Mouse (Mus musculus): ENCODE measurements around the gene Ccdc88a. TPM values are rescaled to one million over a fixed set of nuclear protein-coding genes. Genes with fewer than 3 reads are reported as not detected.

Ccdc88a gene
- total RNA-seq, 2 experiments from 2014 or later, result 93.1 to 95.4 TPM

DNA sequence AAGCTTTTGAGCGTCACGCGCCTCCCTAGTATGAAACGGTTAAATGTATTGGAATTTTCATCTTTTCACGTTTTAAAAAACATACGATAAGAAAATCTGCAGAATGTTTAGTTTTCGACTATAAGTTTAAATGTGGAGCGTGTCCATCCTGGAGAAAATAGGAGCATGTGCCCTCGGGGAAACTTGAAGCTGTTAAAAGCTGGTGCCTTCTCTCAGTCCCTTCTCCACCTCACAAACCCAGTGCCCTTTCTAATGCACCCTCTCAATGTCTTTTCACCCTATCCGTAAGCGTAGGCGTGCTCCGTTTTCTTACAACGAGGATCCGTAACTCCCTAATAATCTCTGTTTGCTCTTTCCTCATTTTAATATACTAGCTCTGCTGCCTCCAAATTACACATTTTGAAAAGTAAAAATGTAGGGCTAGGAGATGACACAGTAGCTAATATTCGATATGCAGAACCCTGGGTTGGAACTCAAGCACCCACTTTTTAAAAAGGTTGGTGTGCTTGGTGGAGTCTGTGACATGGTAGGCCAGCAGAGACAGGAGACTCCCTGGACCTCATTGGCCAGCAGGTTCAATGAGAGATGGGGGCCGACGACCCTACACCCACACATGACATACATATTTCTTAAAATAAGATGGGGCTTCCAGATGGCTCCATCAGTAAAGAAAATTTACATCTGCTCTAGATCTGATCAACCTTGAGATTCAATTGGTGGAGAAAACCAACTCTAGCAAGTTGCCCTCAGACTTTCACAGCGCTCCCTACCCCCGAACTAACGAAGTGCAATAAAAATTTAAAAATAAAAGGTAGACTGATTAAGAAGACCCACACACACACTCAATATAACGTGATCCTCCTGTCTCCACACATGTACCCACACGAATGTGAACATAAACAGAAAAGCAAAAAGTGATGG, 175.3 kb downstream of the Ccdc88a start:
- no peak for DNase-seq (ENCODE audit: low spot score in 2 of 2)

DNA sequence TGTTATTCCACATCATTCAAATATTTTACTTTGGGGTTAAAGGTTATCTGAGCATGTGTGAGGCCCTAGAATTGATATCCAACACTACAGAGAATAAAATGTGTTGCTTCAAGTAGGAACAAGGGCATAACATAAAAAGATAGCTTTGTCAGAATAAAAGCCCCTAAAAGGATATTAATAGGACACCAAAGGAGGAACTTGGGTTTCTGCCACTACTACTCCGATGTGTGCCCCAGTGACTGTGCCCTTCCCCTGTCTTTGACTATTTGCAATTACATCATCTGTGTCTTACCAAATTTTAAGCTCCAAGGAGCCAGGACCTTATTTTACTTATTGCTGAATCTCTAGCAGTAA, 175.9 kb downstream of the Ccdc88a start:
- DNase-seq (ENCODE audit: low spot score in 2 of 2), result no peak

Other genes with a start within 250 kb of the Ccdc88a start
- 10 to 100 TPM; 26.8 to 31.2 TPM for gene Pnpt1, start 242.9 kb upstream of the Ccdc88a start, total RNA-seq (2021)
- 10 to 100 TPM; 50.7 to 55.0 TPM for gene Ppp4r3b, start 200.8 kb upstream of the Ccdc88a start, total RNA-seq (2021)
- gene Cfap36, start 126.2 kb upstream of the Ccdc88a start, total RNA-seq (2021), result 100 to 1,000 TPM; 122 to 126 TPM
- 1 to 10 TPM; 4.0 to 5.3 TPM for gene Prorsd1, start 141.4 kb downstream of the Ccdc88a start, total RNA-seq (2021)
- 10 to 100 TPM; 29.2 to 36.5 TPM for gene Mtif2, start 152.8 kb downstream of the Ccdc88a start, total RNA-seq (2021)
- gene Clhc1, start 174.3 kb downstream of the Ccdc88a start, total RNA-seq (2021), result under 1 TPM in 1 of 2 experiments, not detected in 1; 0.27 TPM
- gene Rps27a, start 174.5 kb downstream of the Ccdc88a start, total RNA-seq (2021), result 100 to 1,000 TPM; 485 to 520 TPM